Mouse (Mus musculus): ENCODE measurements around the gene Pepd. TPM values are rescaled to one million over a fixed set of nuclear protein-coding genes. Genes with fewer than 3 reads are reported as not detected.
"Not testable (repeated sequence)": the region's sequence is repeated elsewhere in the genome, so short reads cannot be mapped to it uniquely, and the experiment has no call there.

Pepd gene
- polyA plus RNA-seq, 1 experiment from 2014 or later = 75.2 TPM

GRCm38 (mm10) chr7:34972990-34973440 lies 60.8 kb downstream of the Pepd start:
- WGBS = 69% methylated on average over 4 of the region's 4 CpGs
- Histone ChIP-seq H3K4me3 (no peak overlapping the region), H3K4me1 (peaks cover 69% of the 10 kb centered on the region), H3K9me3 (replicated peaks) (no peaks in the 10 kb centered on the region), H3K36me3 (peaks cover 16% of the 10 kb centered on the region), H3K27me3 (ENCODE audit: low read depth, poor library complexity, severe bottlenecking) (no peaks in the 10 kb centered on the region), H3K27ac (peak overlapping the region; percentile 42; the same call in 1 of the 2 replicates)
- no peak for DNase-seq (ENCODE audit: low spot score)

DNA sequence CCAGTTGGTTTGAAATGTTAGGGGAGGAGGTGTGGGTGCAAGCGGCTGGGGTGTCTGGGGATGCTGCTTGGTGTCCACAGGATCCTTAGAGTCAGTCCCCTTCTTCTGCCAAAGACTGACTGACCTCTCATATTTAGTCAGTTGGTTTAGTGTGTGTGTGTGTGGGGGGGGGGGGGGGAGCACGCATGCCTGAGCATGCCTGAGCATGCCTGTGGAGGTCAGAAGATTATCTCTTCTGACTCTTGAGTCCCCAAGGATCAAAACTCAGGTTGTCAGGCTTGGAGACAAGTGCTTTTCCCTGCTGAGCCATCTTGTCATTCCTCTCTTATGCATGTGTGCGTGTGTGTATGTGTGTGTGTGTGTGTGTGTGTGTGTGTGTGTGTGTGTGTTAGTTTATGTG lies 61.7 kb downstream of the Pepd start:
- Histone ChIP-seq H3K4me3 (no peak overlapping the region), H3K36me3 (peaks cover 16% of the 10 kb centered on the region), H3K27me3 (ENCODE audit: low read depth, poor library complexity, severe bottlenecking) (no peaks in the 10 kb centered on the region), H3K9me3 (replicated peaks) (no peaks in the 10 kb centered on the region), H3K4me1 (peaks cover 69% of the 10 kb centered on the region), H3K27ac (no peak overlapping the region; the same call in 1 of the 2 replicates)
- WGBS = 87% methylated on average over 3 of the region's 3 CpGs
- DNase-seq (ENCODE audit: low spot score) = no peak

DNA sequence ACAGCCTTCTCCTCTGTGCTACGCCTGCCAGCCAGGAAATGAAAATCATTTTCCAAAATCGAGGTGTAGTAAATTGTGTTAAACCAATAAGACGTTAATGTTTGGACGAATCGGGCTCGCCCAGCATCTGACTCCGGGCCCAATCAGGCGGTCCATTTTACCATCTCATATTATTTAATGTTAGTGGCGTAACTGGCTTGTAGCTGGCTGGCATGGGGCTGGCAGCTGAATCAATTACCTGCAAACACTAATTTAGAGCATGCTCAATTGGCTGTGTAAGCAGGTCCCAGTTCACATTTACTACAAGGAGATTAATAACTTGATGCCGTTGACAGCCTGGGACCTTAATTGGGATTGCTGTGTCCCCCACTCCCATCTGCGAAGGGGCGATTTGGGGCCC lies 63.7 kb downstream of the Pepd start:
- WGBS = 84% methylated on average over 12 of the region's 12 CpGs
- Histone ChIP-seq H3K27ac (peak overlapping the region; percentile 26; the same call in 1 of the 2 replicates), H3K36me3 (peaks cover 2% of the 10 kb centered on the region; the same call in 1 of the 2 replicates), H3K4me3 (no peak overlapping the region), H3K9me3 (replicated peaks) (no peaks in the 10 kb centered on the region), H3K4me1 (peaks cover 60% of the 10 kb centered on the region), H3K27me3 (ENCODE audit: low read depth, poor library complexity, severe bottlenecking) (no peaks in the 10 kb centered on the region)
- DNase-seq (ENCODE audit: low spot score) = no peak

GRCm38 (mm10) chr7:34977403-34977802 lies 65.2 kb downstream of the Pepd start:
- H3K4me1 ChIP-seq = peaks cover 45% of the 10 kb centered on the region
- DNase-seq (ENCODE audit: low spot score) = no peak
- WGBS = 94% methylated on average over 4 of the region's 4 CpGs

GRCm38 (mm10) chr7:34981803-34982202 lies 69.6 kb downstream of the Pepd start:
- 94% methylated on average over 10 of the region's 10 CpGs for WGBS
- Histone ChIP-seq H3K36me3 (peaks cover 10% of the 10 kb centered on the region), H3K4me3 (no peak overlapping the region), H3K4me1 (peaks cover 40% of the 10 kb centered on the region), H3K9me3 (replicated peaks) (no peaks in the 10 kb centered on the region), H3K27ac (no peak overlapping the region), H3K27me3 (ENCODE audit: low read depth, poor library complexity, severe bottlenecking) (no peaks in the 10 kb centered on the region)
- no peak for DNase-seq (ENCODE audit: low spot score)

More at GRCm38 (mm10) chr7:34977403-34977802, 65.2 kb downstream of the Pepd start:
- Histone ChIP-seq H3K27ac (no peak overlapping the region), H3K36me3 (peaks cover 7% of the 10 kb centered on the region), H3K4me3 (no peak overlapping the region), H3K27me3 (ENCODE audit: low read depth, poor library complexity, severe bottlenecking) (no peaks in the 10 kb centered on the region), H3K9me3 (replicated peaks) (no peaks in the 10 kb centered on the region)

DNA sequence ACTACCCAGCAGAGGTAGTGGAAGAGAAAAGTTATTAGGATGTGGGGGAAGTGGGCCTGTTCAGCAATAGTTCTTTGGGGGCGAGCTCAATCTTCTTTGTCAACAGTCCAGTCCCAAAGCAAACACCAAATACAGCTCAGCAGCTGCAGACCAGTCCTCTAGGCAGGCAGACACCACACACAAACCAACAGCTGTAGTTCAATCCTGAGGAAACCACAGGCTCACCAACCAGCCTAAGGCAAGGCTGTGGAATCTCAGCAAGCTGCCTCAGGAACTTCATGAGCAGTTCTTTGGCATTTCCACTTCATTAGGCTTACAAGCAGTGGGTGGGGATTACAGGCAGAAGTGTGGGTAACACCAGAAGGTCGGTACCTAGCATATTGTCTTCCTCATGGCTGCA lies 70.2 kb downstream of the Pepd start:
- not testable (repeated sequence) for H3K27me3 ChIP-seq (ENCODE audit: low read depth, poor library complexity, severe bottlenecking); H3K9me3 ChIP-seq (replicated peaks); H3K27ac ChIP-seq; DNase-seq (ENCODE audit: low spot score); H3K4me3 ChIP-seq
- Histone ChIP-seq H3K4me1 (peaks cover 41% of the 10 kb centered on the region), H3K36me3 (peaks cover 10% of the 10 kb centered on the region)
- whole genome bisulfite sequencing = 91% methylated on average over 2 of the region's 2 CpGs

- no peak for DNase-seq (ENCODE audit: low spot score)
Observed at GRCm38 (mm10) chr7:34983702-34984475, 71.7 kb downstream of the Pepd start.

DNA sequence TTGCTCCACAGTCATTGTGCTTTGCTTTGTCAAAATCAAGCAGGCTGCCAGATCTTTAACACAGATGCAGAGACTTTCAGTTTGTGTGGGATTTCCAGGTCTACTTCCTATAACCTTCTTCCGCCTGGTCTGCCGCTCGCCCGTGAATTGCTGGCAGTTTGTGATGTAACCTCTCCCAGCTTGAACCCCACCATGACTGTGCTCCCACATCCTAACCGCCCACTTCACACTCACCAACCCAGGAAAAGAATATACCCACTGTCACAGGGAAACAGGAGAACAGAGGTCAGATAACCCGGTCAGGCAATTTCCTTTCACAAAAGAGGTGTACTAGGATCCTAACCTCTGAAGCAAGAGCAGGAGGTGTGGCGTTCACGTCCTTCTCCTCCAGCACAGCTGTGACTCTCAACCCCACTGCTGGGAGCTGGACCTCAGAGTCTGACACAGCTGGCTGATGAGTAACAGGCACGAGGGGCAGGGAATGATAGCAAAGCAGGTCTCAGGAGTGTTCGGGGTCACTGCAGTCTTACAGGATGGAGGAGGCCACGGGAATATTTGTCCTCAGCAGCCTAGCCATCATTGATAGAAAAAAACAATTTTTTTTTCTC lies 72.5 kb downstream of the Pepd start:
- no peak overlapping the region for H3K4me3 ChIP-seq
- peaks cover 50% of the 10 kb centered on the region for H3K4me1 ChIP-seq
- peaks cover 10% of the 10 kb centered on the region for H3K36me3 ChIP-seq
- no peak for DNase-seq (ENCODE audit: low spot score)
- no peaks in the 10 kb centered on the region for H3K27me3 ChIP-seq (ENCODE audit: low read depth, poor library complexity, severe bottlenecking)
- no peaks in the 10 kb centered on the region for H3K9me3 ChIP-seq (replicated peaks)
- WGBS = 61% methylated on average over 11 of the region's 11 CpGs
- H3K27ac ChIP-seq = peak overlapping the region; percentile 70; the same call in 1 of the 2 replicates

More at GRCm38 (mm10) chr7:34983702-34984475, 71.7 kb downstream of the Pepd start:
- H3K4me3 ChIP-seq = no peak overlapping the region
- peaks cover 10% of the 10 kb centered on the region for H3K36me3 ChIP-seq
- H3K9me3 ChIP-seq (replicated peaks) = no peaks in the 10 kb centered on the region
- H3K4me1 ChIP-seq = peaks cover 48% of the 10 kb centered on the region
- peak overlapping the region; percentile 70; the same call in 1 of the 2 replicates for H3K27ac ChIP-seq
- WGBS = 80% methylated on average over 4 of the region's 4 CpGs
- H3K27me3 ChIP-seq (ENCODE audit: low read depth, poor library complexity, severe bottlenecking) = no peaks in the 10 kb centered on the region

DNA sequence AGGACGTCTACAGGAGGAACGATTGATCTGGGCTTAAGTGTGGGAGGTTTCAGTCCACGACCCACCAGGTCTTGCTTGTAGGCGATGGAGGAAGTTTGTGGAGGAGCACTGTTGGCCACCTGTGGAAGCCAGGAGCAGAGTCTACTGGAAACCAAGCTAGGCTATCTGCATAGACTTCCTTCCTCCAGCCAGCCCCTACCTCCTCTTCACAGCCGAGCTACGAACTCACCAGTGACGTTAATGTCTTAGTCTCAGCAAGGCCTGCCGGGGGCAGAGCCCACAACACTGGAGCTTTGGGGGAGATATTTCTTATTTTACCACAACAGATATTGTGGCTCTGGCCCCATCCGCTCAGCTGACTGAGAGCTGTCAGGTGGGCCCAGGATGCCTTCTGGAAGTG lies 73.0 kb downstream of the Pepd start:
- Histone ChIP-seq H3K36me3 (peaks cover 13% of the 10 kb centered on the region), H3K27ac (peak overlapping the region; percentile 70; the same call in 1 of the 2 replicates), H3K9me3 (replicated peaks) (no peaks in the 10 kb centered on the region), H3K4me3 (no peak overlapping the region), H3K4me1 (peaks cover 50% of the 10 kb centered on the region), H3K27me3 (ENCODE audit: low read depth, poor library complexity, severe bottlenecking) (no peaks in the 10 kb centered on the region)
- WGBS = 77% methylated on average over 9 of the region's 9 CpGs
- no peak for DNase-seq (ENCODE audit: low spot score)

DNA sequence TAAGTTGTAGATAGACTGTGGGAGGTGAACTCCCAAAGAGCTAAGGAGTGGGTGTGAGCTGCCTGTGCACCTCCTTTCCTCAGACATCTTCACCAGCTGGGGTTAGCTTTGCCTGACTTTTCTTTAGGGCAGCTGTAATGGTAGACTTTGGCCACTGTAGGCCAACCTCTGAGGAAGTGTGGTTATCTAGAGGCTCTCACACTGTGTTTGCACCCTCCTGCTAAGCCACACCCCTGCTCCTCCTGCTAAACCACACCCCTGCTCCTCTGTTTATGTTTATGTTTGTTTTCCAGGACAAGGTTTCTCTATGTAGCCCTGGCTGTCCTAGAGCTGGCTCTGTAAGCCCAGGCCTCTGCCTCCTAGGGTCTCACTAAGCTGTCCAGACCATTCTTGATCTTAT lies 73.5 kb downstream of the Pepd start:
- no peaks in the 10 kb centered on the region for H3K27me3 ChIP-seq (ENCODE audit: low read depth, poor library complexity, severe bottlenecking)
- no peak for DNase-seq (ENCODE audit: low spot score)
- peaks cover 51% of the 10 kb centered on the region for H3K4me1 ChIP-seq
- H3K36me3 ChIP-seq = peaks cover 14% of the 10 kb centered on the region
- peak overlapping the region; percentile 30; the same call in 1 of the 2 replicates for H3K27ac ChIP-seq
- no peak overlapping the region for H3K4me3 ChIP-seq
- H3K9me3 ChIP-seq (replicated peaks) = no peaks in the 10 kb centered on the region

GRCm38 (mm10) chr7:34986575-34987150 lies 74.5 kb downstream of the Pepd start:
- no peak overlapping the region for H3K4me3 ChIP-seq

DNA sequence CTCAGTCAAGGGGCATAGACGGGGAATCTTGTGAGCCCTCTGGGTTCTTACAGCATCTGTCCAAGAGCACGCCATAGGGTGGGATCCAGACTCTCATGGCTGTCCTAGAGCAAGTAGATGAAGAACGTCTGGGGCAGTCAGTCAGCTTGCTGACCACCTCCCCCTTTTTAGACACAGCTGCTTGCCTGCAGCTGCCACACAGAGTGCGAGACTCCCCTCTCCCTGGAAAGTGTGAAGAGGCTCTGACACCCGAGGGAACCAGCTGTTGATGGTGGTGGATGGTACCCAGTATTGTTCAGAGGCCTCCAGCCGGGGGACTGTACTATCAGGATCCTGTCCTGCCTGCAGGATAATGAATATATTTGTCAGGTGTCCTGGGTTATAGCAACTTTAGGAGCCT lies 75.1 kb downstream of the Pepd start:
- no peaks in the 10 kb centered on the region for H3K27me3 ChIP-seq (ENCODE audit: low read depth, poor library complexity, severe bottlenecking)
- H3K9me3 ChIP-seq (replicated peaks) = no peaks in the 10 kb centered on the region
- peaks cover 9% of the 10 kb centered on the region for H3K36me3 ChIP-seq
- no peak overlapping the region for H3K4me3 ChIP-seq
- H3K4me1 ChIP-seq = peaks cover 67% of the 10 kb centered on the region
- no peak for DNase-seq (ENCODE audit: low spot score)
- peak overlapping the region; percentile 58; the same call in 1 of the 2 replicates for H3K27ac ChIP-seq
- whole genome bisulfite sequencing = 35% methylated on average over 6 of the region's 6 CpGs

More at GRCm38 (mm10) chr7:34986575-34987150, 74.5 kb downstream of the Pepd start:
- DNase-seq (ENCODE audit: low spot score) = no peak
- Histone ChIP-seq H3K27ac (peak overlapping the region; percentile 58; the same call in 1 of the 2 replicates), H3K9me3 (replicated peaks) (no peaks in the 10 kb centered on the region), H3K27me3 (ENCODE audit: low read depth, poor library complexity, severe bottlenecking) (no peaks in the 10 kb centered on the region), H3K4me1 (peaks cover 61% of the 10 kb centered on the region), H3K36me3 (peaks cover 14% of the 10 kb centered on the region)
- 51% methylated on average over 7 of the region's 7 CpGs for WGBS

- DNase-seq (ENCODE audit: low spot score) = no peak
- Histone ChIP-seq H3K36me3 (peaks cover 4% of the 10 kb centered on the region; the same call in 1 of the 2 replicates), H3K27me3 (ENCODE audit: low read depth, poor library complexity, severe bottlenecking) (no peaks in the 10 kb centered on the region), H3K4me1 (peaks cover 78% of the 10 kb centered on the region), H3K27ac (no peak overlapping the region), H3K9me3 (replicated peaks) (no peaks in the 10 kb centered on the region), H3K4me3 (no peak overlapping the region)
- 65% methylated on average over 3 of the region's 3 CpGs for WGBS
Observed at GRCm38 (mm10) chr7:34988488-34988887, 76.3 kb downstream of the Pepd start.
